Mouse (Mus musculus): Measurements from ENCODE around the gene Camta2.

DNA sequence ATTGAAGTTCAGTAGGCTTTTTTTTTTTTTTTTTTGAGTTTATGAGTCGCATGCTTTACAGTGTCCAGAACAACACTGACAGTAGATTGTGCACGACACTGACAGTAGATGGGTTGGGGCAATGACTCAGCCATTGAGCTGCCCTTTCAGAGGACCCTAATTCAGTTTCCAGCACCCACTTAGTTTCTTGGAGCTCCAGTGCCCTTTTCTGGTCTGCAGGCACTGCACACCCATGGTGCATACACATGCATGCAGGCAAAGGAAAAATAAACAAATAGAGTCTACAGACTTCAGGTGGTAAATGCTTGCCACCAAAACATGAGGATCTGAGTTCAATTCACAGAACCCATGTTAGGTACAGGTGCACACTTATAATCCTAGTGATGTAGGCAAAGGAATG, 38.7 kb upstream of the Camta2 start:
- TF ChIP-seq CTCF (IDR thresholded peaks at IDR 0.05; ENCODE audit: low read depth, low read length) (no peak), POLR2A (IDR thresholded peaks at IDR 0.05; ENCODE audit: borderline replicate concordance, low read depth, low read length) (no peak)

Data from bone marrow macrophage, adult 2 months (primary cell).